22 mouse cellular contexts compared by ENCODE assay signal in the genomic region with DNA sequence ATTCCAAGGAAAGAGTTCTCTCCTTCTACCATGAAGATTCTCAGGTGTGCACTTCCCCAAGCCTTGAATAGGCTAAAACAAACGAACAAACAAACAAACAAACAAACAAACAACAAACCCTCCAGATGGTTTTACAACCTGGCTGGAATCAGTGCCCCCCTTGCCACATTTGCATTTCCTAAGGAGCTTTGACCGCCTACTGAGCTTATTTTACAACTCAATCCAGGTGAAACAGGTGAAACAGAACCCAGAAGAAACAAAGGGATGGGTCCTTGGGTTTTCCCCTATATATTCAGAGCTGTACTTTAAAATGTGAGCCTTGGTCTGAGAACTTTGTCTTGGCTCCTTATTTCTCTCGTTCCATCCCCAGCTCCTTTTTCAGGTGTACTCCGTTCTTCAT.
"Had no signal": no experiment of that assay in that cellular context is flagged by ENCODE, and none has a peak within 500 bp of the region (broad histone marks: within the 10 kb centered on the region; RNA-seq: fewer than 3 reads in every experiment).

No protein-coding gene starts in this region.

- DNase-seq: gastrocnemius, postnatal 14 days; gastrocnemius, postnatal 36 days; heart, adult 18-20 months; heart, postnatal 10 days; kidney, adult 11 months; kidney, adult 2 months; kidney, adult 9 months; kidney, postnatal 14 days; kidney, postnatal 36 days; layer of hippocampus, adult 9-11 months; layer of hippocampus, postnatal 36 days had no signal

- H3K27ac ChIP-seq: heart, embryonic 10.5 days; hindbrain, embryonic 13.5 days; hindbrain, embryonic 15.5 days; hindbrain, postnatal 0 days; kidney, embryonic 15.5 days; kidney, postnatal 0 days; limb, embryonic 10.5 days; limb, embryonic 12.5 days; liver, embryonic 12.5 days; liver, embryonic 14.5 days had no signal

- H3K9ac ChIP-seq: heart, embryonic 12.5 days; hindbrain, embryonic 13.5 days; hindbrain, embryonic 15.5 days; kidney, embryonic 15.5 days; limb, embryonic 12.5 days; liver, embryonic 12.5 days; liver, embryonic 14.5 days had no signal

- H3K4me1 ChIP-seq: heart, embryonic 10.5 days; heart, embryonic 12.5 days; hindbrain, embryonic 13.5 days; hindbrain, embryonic 15.5 days; kidney, embryonic 15.5 days; limb, embryonic 10.5 days; limb, embryonic 12.5 days; liver, embryonic 12.5 days had no signal

- H3K36me3 ChIP-seq: heart, embryonic 10.5 days; heart, embryonic 12.5 days; hindbrain, embryonic 13.5 days; hindbrain, embryonic 15.5 days; kidney, embryonic 15.5 days; limb, embryonic 10.5 days; limb, embryonic 12.5 days; liver, embryonic 12.5 days had no signal

- H3K4me3 ChIP-seq: heart, embryonic 10.5 days; heart, embryonic 12.5 days; hindbrain, embryonic 13.5 days; hindbrain, embryonic 15.5 days; kidney, embryonic 15.5 days; limb, embryonic 10.5 days; limb, embryonic 12.5 days; liver, embryonic 12.5 days had no signal

- H3K9me3 ChIP-seq: hindbrain, embryonic 13.5 days; hindbrain, embryonic 15.5 days; limb, embryonic 10.5 days; liver, embryonic 12.5 days had no signal
